In the genomic region with DNA sequence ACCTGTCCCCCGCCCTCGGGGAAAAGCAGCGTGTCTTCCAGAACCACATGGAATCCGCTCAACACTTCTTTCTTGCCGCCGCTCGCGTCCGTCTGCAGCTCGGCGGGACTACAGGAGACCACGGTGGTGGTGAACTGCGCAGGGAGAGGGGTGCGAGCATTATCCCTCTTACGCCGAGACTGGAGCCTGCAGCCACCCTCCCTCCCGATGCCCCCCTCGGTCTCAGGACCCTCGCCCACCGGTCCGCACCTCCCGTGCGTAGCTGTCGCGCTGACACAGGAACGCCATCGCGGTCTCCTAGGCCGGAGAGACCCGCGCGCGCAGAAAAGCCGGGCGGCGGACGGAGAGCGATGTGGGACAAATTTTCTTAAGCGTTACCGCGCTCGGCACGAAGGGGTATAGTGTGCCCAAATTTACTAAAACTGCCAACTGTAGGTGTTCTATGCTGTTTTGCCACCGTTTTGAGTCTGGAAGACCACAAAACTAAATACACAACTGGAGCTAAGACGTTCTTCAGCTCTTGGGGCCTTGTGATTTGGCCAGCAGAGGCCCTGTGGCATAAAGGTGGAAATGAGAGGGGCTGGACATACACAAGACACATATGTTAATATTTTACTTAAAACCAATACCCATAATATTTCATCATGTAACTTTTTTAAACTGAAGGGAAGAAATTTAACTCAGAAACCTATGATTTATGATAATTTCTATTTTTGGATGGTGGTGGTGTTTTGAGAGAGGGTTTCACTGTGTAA, we compare ENCODE assay signal across 8 mouse cellular contexts. TPM values are rescaled to one million over a fixed set of nuclear protein-coding genes. Genes with fewer than 3 reads are reported as not detected.
DNase-seq lines count a peak whose midpoint lies in the region; ATAC-seq and TF ChIP-seq lines count a peak whose summit lies in the region.

TSS of gene Aarsd1 (minus strand) at position 515 of the 755 bp plus-strand sequence.

- ATAC-seq in embryonic facial prominence, embryonic 14.5 days (ENCODE audit: low read depth) = peak; percentile 88
- ATAC-seq in limb, embryonic 12.5 days (ENCODE audit: insufficient number of reproducible peaks, insufficient read depth, low FRiP score, low TSS enrichment, low read depth) = peak; percentile 58; the same call in 1 of the 2 replicates
- ATAC-seq in midbrain, embryonic 14.5 days (ENCODE audit: low FRiP score, low TSS enrichment) = peak; percentile 76; the same call in 1 of the 2 replicates

- H3K4me1 ChIP-seq in bone marrow, adult 2 months (ENCODE audit: control insufficient read depth, insufficient read depth, low read length) = no peaks in the 10 kb centered on the region; the same call in 1 of the 2 replicates
- peaks cover 4% of the 10 kb centered on the region; the same call in 1 of the 2 replicates for H3K4me1 ChIP-seq in embryonic facial prominence, embryonic 14.5 days (ENCODE audit: control insufficient read depth, insufficient read depth, low read length)
- H3K4me1 ChIP-seq in limb, embryonic 12.5 days (replicated peaks) = peaks cover 8% of the 10 kb centered on the region
- 0 out of 2 replicates have a peak, but pooled peaks cover 6% of the 10 kb centered on the region for H3K4me1 ChIP-seq in midbrain, embryonic 14.5 days (ENCODE audit: control insufficient read depth, insufficient read depth, low read length)

- peak within 1 kb of the TSS; percentile 75 for H3K4me2 ChIP-seq in embryonic facial prominence, embryonic 14.5 days (ENCODE audit: low read depth, low read length)
- peak within 1 kb of the TSS; percentile 83 for H3K4me2 ChIP-seq in limb, embryonic 12.5 days
- peak within 1 kb of the TSS; percentile 67 for H3K4me2 ChIP-seq in midbrain, embryonic 14.5 days (ENCODE audit: low read length)

- peaks cover 17% of the 10 kb centered on the region for H3K36me3 ChIP-seq in embryonic facial prominence, embryonic 14.5 days (ENCODE audit: control insufficient read depth, insufficient read depth, low read length)
- H3K36me3 ChIP-seq in limb, embryonic 12.5 days = peaks cover 18% of the 10 kb centered on the region
- peaks cover 14% of the 10 kb centered on the region for H3K36me3 ChIP-seq in midbrain, embryonic 14.5 days (ENCODE audit: control insufficient read depth, insufficient read depth, low read length)

- TF ChIP-seq CTCF in bone marrow, adult 2 months (IDR thresholded peaks at IDR 0.05; ENCODE audit: control insufficient read depth, insufficient read depth, low read length) = no peak

- peak; percentile 77 for DNase-seq in 3T3-L1 (ENCODE audit: low read depth, low spot score)
- peak; percentile 86 for DNase-seq in embryonic facial prominence, embryonic 14.5 days (ENCODE audit: low spot score)
- peak; percentile 89 for DNase-seq in heart, adult 8-10 months (ENCODE audit: low spot score)
- peak; percentile 74 to 87 for DNase-seq in kidney, adult 8-10 months
- DNase-seq in midbrain, embryonic 14.5 days = peak; percentile 94
- DNase-seq in spleen, adult 18-20 months = peak; percentile 72 to 89

- H3K27ac ChIP-seq in bone marrow, adult 2 months (ENCODE audit: control insufficient read depth, insufficient read depth, low read depth, low read length, poor library complexity) = peak within 1 kb of the TSS; percentile 26; the same call in 1 of the 2 replicates
- H3K27ac ChIP-seq in embryonic facial prominence, embryonic 14.5 days (replicated peaks; ENCODE audit: low read depth, low read length) = peak within 1 kb of the TSS; percentile 63
- H3K27ac ChIP-seq in limb, embryonic 12.5 days = peak within 1 kb of the TSS; percentile 79
- peak within 1 kb of the TSS; percentile 86 for H3K27ac ChIP-seq in midbrain, embryonic 14.5 days (replicated peaks; ENCODE audit: low read depth, low read length)

- H3K9ac ChIP-seq in embryonic facial prominence, embryonic 14.5 days (ENCODE audit: low read depth, low read length) = peak within 1 kb of the TSS; percentile 86
- H3K9ac ChIP-seq in limb, embryonic 12.5 days (replicated peaks) = peak within 1 kb of the TSS; percentile 85
- H3K9ac ChIP-seq in midbrain, embryonic 14.5 days (replicated peaks; ENCODE audit: low read length) = peak within 1 kb of the TSS; percentile 81

- no peaks in the 10 kb centered on the region for H3K9me3 ChIP-seq in embryonic facial prominence, embryonic 14.5 days (ENCODE audit: control insufficient read depth, low read length)
- H3K9me3 ChIP-seq in limb, embryonic 12.5 days = no peaks in the 10 kb centered on the region
- H3K9me3 ChIP-seq in midbrain, embryonic 14.5 days (ENCODE audit: control insufficient read depth, low read length) = no peaks in the 10 kb centered on the region

- H3K27me3 ChIP-seq in embryonic facial prominence, embryonic 14.5 days (replicated peaks; ENCODE audit: control insufficient read depth, insufficient read depth, low read length) = no peaks in the 10 kb centered on the region
- no peaks in the 10 kb centered on the region for H3K27me3 ChIP-seq in limb, embryonic 12.5 days
- H3K27me3 ChIP-seq in midbrain, embryonic 14.5 days (ENCODE audit: control insufficient read depth, insufficient read depth, low read length) = no peaks in the 10 kb centered on the region

- H3K4me3 ChIP-seq in bone marrow, adult 2 months (replicated peaks; ENCODE audit: control insufficient read depth, low read depth, low read length) = peak within 1 kb of the TSS; percentile 95
- H3K4me3 ChIP-seq in embryonic facial prominence, embryonic 14.5 days (ENCODE audit: low read depth, low read length) = peak within 1 kb of the TSS; percentile 74
- H3K4me3 ChIP-seq in limb, embryonic 12.5 days (replicated peaks) = peak within 1 kb of the TSS; percentile 86
- peak within 1 kb of the TSS; percentile 75 for H3K4me3 ChIP-seq in midbrain, embryonic 14.5 days (replicated peaks; ENCODE audit: low read depth, low read length)

- under 1% methylated on average over 45 of the region's 45 CpGs for WGBS in bone marrow, adult 2 months
- under 1% methylated on average over 44 of the region's 45 CpGs for WGBS in embryonic facial prominence, embryonic 14.5 days
- under 1% methylated on average over 45 of the region's 45 CpGs for WGBS in limb, embryonic 12.5 days
- WGBS in midbrain, embryonic 14.5 days = under 1% methylated on average over 45 of the region's 45 CpGs

- peak; percentile 63; the same call in 1 of the 2 replicates for TF ChIP-seq POLR2A in bone marrow, adult 2 months (IDR thresholded peaks at IDR 0.05; ENCODE audit: borderline replicate concordance, control insufficient read depth, low read depth, low read length)

RNA-seq across cellular contexts. Expression of gene Aarsd1, which starts in this region (rescaled TPM):
- polyA plus RNA-seq in bone marrow, adult 2 months (2011; ENCODE audit: insufficient read depth, insufficient read length, low replicate concordance, missing spikeins) = 17.9 and 28.0 TPM in 2 replicates
- polyA plus RNA-seq in embryonic facial prominence, embryonic 14.5 days (2014; fragmentation: Nextera tagmentation; extraction: Ambion mirVana) = 43.4 and 59.3 TPM in 2 replicates
- 10 to 100 TPM; 12.3 to 25.8 (median 22.4) TPM for total RNA-seq in heart, adult 8-10 months (2022)
- polyA plus RNA-seq in limb, embryonic 12.5 days (2016; fragmentation: Nextera tagmentation; extraction: Ambion mirVana) = 86.6 and 94.2 TPM in 2 replicates
- polyA plus RNA-seq in midbrain, embryonic 14.5 days (2014; fragmentation: Nextera tagmentation; extraction: Ambion mirVana) = 90.7 and 101 TPM in 2 replicates

Comparison
In these comparisons a context has a peak if more than half of its experiments do, and no peak if none do; other contexts are left out.
1. Peak in every context shown above with its lines: DNase-seq, ATAC-seq, H3K4me3 ChIP-seq and H3K27ac ChIP-seq.
2. H3K27ac ChIP-seq: peak in every context shown above with its lines; median percentile 86 in midbrain, embryonic 14.5 days; 79 in limb, embryonic 12.5 days; 63 in embryonic facial prominence, embryonic 14.5 days; 26 in bone marrow, adult 2 months.